Mouse (Mus musculus): Measurements from ENCODE around the gene Glyr1.

GRCm38 (mm10) chr16:5070321-5070720 lies 20.7 kb upstream of the Glyr1 start:
- TF ChIP-seq POLR2A (IDR thresholded peaks at IDR 0.05; ENCODE audit: extremely low read depth, insufficient read depth, low read length) (no peak), CTCF (IDR thresholded peaks at IDR 0.05; ENCODE audit: low read depth, low read length) (no peak)
